Mouse (Mus musculus) C2C12 (cell line): ENCODE data around the gene Cntn2. TPM values are rescaled to one million over a fixed set of nuclear protein-coding genes. Genes with fewer than 3 reads are reported as not detected.

ENCODE experiments used
- H3K27me3 ChIP-seq: one replicate; pipeline ENCODE4 v1.6.1; 2011; ENCODE audit not compliant: control insufficient read depth, insufficient read depth, insufficient read length
- H3K36me3 ChIP-seq: one replicate; pipeline ENCODE4 v1.6.1; 2011; ENCODE audit not compliant: control insufficient read depth, insufficient read depth
- H3K4me3 ChIP-seq: one replicate; pipeline ENCODE4 v1.5.1; 2011; ENCODE audit warnings: mild to moderate bottlenecking, control low read depth; ENCODE audit not compliant: poor library complexity, insufficient read depth, severe bottlenecking
- H3K79me2 ChIP-seq: one replicate; pipeline ENCODE4 v1.6.1; 2011; ENCODE audit not compliant: control insufficient read depth, insufficient read depth
- H3K79me3 ChIP-seq: one replicate; pipeline ENCODE4 v1.6.1; 2011; ENCODE audit warnings: low read depth, control low read depth
- H3ac ChIP-seq: one replicate; pipeline ENCODE3; 2011; ENCODE audit warnings: low read depth; ENCODE audit not compliant: control insufficient read depth, insufficient read length
- CEBPB ChIP-seq: IDR thresholded peaks from one replicate; pipeline ENCODE4 v1.6.1; 2011; ENCODE audit warnings: low read depth, mild to moderate bottlenecking, control low read depth, moderate library complexity
- CTCF ChIP-seq: IDR thresholded peaks from one replicate; pipeline ENCODE4 v1.5.1; 2011; ENCODE audit not compliant: control insufficient read depth, insufficient read depth, insufficient read length
- FOSL1 ChIP-seq: IDR thresholded peaks from one replicate; pipeline ENCODE4 v1.8.0; 2011; ENCODE audit warnings: mild to moderate bottlenecking, low read length; ENCODE audit not compliant: poor library complexity, insufficient read depth, severe bottlenecking
- MAX ChIP-seq: IDR thresholded peaks from one replicate; pipeline ENCODE4 v1.6.1; 2011; ENCODE audit warnings: mild to moderate bottlenecking, control low read depth
- MYOD1 ChIP-seq: IDR thresholded peaks from one replicate; pipeline ENCODE4 v1.6.1; 2011; ENCODE audit warnings: low read depth; ENCODE audit not compliant: control insufficient read depth, insufficient read length
- MYOG ChIP-seq: IDR thresholded peaks from one replicate; pipeline ENCODE4 v1.6.1; 2011; ENCODE audit not compliant: control insufficient read depth, insufficient read length; ENCODE audit errors: extremely low read depth
- USF1 ChIP-seq: IDR thresholded peaks from one replicate; pipeline ENCODE4 v1.6.1; 2011; ENCODE audit warnings: low read depth, mild to moderate bottlenecking, control low read depth, moderate library complexity
- long read RNA-seq, 2 experiments: library from polyadenylated mRNA; unstranded; transcript quantifications; one replicate each; pipeline ENCODE4 v2.0.0; 2019 to 2020
- polyA plus RNA-seq: library from polyadenylated mRNA; unstranded; fragments of >200 nt; fragmentation: generic; extraction: Trizol; gene quantifications from one replicate; pipeline ENCODE4 v1.2.1, GENCODE M21; 2012; ENCODE audit warnings: missing spikeins

Gene Cntn2
- not detected for polyA plus RNA-seq
- long read RNA-seq, experiment 1: 0 reads
- long read RNA-seq, experiment 2: 0 reads

DNA sequence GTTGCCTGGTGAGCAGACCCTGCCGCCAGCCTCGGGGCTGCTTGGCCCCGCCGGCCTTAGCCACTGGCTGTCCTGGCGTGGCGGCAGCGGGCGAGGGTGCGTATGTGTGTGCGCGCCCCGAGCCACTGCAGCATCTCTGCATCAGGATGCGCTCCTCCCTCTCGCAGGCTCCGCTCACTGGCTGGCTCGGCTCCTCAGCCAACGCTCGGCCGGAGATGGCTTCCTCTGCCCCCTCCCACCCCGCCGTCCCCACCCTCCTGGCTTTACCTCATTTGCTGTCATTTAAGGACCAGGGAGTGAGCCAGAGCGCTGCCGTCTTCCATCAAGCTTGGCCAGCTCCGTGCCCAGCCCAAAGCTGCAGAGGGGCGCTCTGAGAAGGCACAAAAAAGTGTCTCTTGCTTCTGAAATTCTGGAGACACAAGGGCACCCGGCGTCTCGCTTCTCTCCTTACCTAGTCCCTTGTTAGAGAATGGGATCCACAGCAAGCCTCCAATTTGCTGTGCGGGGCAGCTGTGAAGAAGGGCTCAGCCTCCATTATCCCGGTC lies at the start of gene Cntn2:
Gene Cntn2 (minus strand): TSS at position 495 of the 545 bp plus-strand sequence.
- H3K79me3 ChIP-seq: no peaks in the 10 kb centered on the region
- H3K4me3 ChIP-seq: no peak within 1 kb of the TSS
- H3K36me3 ChIP-seq: no peaks in the 10 kb centered on the region
- peaks cover 81% of the 10 kb centered on the region for H3K27me3 ChIP-seq
- TF ChIP-seq USF1 (no peak), CTCF (no peak), MAX (no peak), FOSL1 (no peak), MYOD1 (no peak), CEBPB (no peak), MYOG (no peak)
- no peak within 1 kb of the TSS for H3ac ChIP-seq
- H3K79me2 ChIP-seq: no peaks in the 10 kb centered on the region

DNA sequence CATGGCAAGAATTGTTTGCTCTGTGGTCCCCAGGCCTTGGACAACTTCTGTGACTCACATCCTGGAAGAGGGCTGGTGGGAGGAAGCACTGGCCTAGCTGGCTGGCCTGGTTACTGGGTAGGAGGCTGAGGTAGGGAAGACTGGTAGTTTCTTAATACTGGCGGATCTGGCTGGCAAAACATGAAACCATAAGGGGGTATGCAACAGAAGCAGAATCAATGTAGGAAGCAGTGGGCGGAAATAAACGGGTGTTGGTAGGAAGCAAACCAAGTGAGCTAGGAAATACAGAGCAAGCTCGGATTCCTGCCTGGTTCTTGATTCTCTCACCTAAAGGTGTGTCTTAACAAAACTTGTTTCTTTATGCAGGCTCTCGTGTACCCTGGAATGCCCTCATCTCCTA lies 49.1 kb upstream of the Cntn2 start:
- no peaks in the 10 kb centered on the region for H3K79me3 ChIP-seq
- no peak overlapping the region for H3ac ChIP-seq
- H3K36me3 ChIP-seq: no peaks in the 10 kb centered on the region
- H3K4me3 ChIP-seq: no peak overlapping the region
- H3K27me3 ChIP-seq: peaks cover 66% of the 10 kb centered on the region
- no peak for TF ChIP-seq USF1
- TF ChIP-seq CTCF: no peak
- no peak for TF ChIP-seq MYOD1
- no peak for TF ChIP-seq FOSL1
- TF ChIP-seq MYOG: no peak
- no peak for TF ChIP-seq CEBPB
- TF ChIP-seq MAX: no peak
- H3K79me2 ChIP-seq: no peaks in the 10 kb centered on the region

DNA sequence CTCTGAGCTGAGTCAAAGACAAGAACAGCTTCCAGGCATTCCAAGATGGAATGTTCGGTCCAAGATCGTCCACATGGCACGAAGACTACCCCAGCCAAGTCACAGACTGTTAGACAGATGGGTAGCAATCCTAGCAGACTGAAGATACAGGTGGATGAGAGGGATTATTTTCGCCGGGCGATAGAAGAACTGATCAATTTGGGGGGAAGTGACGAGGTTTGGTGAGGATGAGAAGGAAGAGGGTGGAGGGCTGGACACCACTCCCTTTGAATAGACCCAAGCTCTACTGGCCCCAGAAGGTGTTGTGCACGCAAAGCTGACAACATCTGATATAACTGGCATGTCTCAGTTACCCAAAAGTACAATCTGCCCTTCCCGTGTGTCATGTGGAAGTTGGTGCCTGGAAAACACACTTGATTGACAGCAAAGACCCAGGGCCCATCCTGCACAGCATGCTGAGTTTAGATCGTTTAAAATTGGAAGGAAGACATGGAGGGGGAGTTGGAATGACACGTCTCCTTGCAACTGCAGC lies 48.4 kb upstream of the Cntn2 start:
- H3K36me3 ChIP-seq: no peaks in the 10 kb centered on the region
- TF ChIP-seq CEBPB (no peak), MYOD1 (no peak), CTCF (no peak), FOSL1 (no peak), MAX (no peak), USF1 (no peak), MYOG (no peak)
- no peak overlapping the region for H3ac ChIP-seq
- no peak overlapping the region for H3K4me3 ChIP-seq
- H3K79me2 ChIP-seq: no peaks in the 10 kb centered on the region
- peaks cover 62% of the 10 kb centered on the region for H3K27me3 ChIP-seq
- H3K79me3 ChIP-seq: no peaks in the 10 kb centered on the region

DNA sequence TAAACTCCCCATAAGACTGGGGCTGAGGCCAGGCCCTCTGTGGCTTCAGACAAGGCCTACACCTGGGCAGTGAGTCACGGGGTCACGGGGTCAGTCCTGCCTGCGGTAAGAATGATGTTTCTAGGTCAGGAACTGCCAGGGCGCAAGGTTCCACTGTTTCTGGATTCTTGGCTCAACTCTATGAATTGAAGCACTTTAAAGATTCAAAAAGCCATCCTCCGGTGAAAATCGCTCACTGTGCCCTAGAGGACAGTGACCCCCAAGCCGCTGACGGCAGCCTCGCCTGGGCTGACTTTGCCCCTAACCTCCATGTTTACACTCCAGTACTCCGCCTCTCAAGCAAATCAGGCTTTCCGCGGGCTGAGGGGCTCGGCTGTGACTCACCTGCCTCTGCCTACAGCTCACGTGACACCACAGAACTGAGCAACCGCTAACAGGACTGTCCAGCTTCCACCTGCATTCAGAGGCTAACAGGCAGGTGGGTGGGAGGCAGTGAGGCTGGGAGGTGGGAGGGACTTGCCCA lies 43.7 kb upstream of the Cntn2 start:
- Histone ChIP-seq H3K27me3 (peaks cover 70% of the 10 kb centered on the region), H3K36me3 (no peaks in the 10 kb centered on the region), H3K79me3 (no peaks in the 10 kb centered on the region), H3K4me3 (no peak overlapping the region), H3ac (no peak overlapping the region), H3K79me2 (no peaks in the 10 kb centered on the region)
- TF ChIP-seq MAX (no peak), MYOD1 (no peak), CEBPB (no peak), CTCF (no peak), FOSL1 (no peak)

DNA sequence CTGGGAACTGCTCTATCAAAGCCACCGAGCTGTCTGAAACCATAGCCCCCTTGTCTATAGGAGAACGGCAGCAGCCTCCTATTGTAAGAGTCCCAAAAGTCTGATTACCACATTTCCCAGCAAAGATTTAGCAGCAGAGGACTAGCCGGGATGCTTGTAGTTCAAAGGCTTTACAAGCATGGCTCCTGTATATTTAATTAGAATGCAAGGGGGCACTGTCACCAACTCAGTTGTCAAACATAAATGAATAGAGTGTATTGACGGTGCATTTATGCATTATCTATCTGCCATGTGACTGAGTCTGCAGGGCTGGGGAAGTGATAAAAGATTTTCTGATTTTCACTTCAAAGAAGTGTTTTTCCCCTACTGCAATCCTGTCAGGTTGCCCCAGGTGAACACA lies 42.3 kb upstream of the Cntn2 start:
- peaks cover 70% of the 10 kb centered on the region for H3K27me3 ChIP-seq

More for the DNA sequence above, 42.3 kb upstream of the Cntn2 start:
- H3ac ChIP-seq: no peak overlapping the region
- no peaks in the 10 kb centered on the region for H3K79me2 ChIP-seq
- TF ChIP-seq FOSL1 (no peak), CTCF (no peak), MYOD1 (no peak), CEBPB (no peak), MAX (no peak), USF1 (no peak), MYOG (no peak)
- H3K36me3 ChIP-seq: no peaks in the 10 kb centered on the region
- H3K79me3 ChIP-seq: no peaks in the 10 kb centered on the region
- no peak overlapping the region for H3K4me3 ChIP-seq
